Mouse (Mus musculus): ENCODE data around the gene BC016579. TPM values are rescaled to one million over a fixed set of nuclear protein-coding genes. Genes with fewer than 3 reads are reported as not detected.
A peak's percentile ranks its signal among the peaks of the same experiment; 100 is the strongest.

The BC016579 gene
- polyA plus RNA-seq, 1 experiment from 2014 or later, result 0.11 TPM

GRCm38 (mm10) chr16:45654465-45654864 is 597 bp upstream of the BC016579 start:
- Histone ChIP-seq H3K9ac (ENCODE audit: low read length) (no peak overlapping the region), H3K27ac (ENCODE audit: low read length) (no peak overlapping the region), H3K4me2 (ENCODE audit: low read depth, low read length) (no peak overlapping the region), H3K27me3 (ENCODE audit: control insufficient read depth, insufficient read depth, low read length) (no peaks in the 10 kb centered on the region; the same call in 1 of the 2 replicates), H3K36me3 (ENCODE audit: control insufficient read depth, insufficient read depth) (no peaks in the 10 kb centered on the region), H3K9me3 (replicated peaks; ENCODE audit: control insufficient read depth, low read length) (no peaks in the 10 kb centered on the region), H3K4me1 (ENCODE audit: control insufficient read depth, insufficient read depth, low read length) (peaks cover 11% of the 10 kb centered on the region; the same call in 1 of the 2 replicates), H3K4me3 (ENCODE audit: low read length) (no peak overlapping the region)
- ATAC-seq (replicated peaks; ENCODE audit: extremely low read depth, insufficient read depth, low FRiP score), result no peak
- WGBS, result 70% methylated on average over 9 of the region's 9 CpGs

GRCm38 (mm10) chr16:45653009-45653933 is 597 bp downstream of the BC016579 start:
- peak overlapping the region; percentile 84 for H3K4me2 ChIP-seq (ENCODE audit: low read depth, low read length)
- H3K9ac ChIP-seq (ENCODE audit: low read length), result peak overlapping the region; percentile 54; the same call in 1 of the 2 replicates
- no peaks in the 10 kb centered on the region; the same call in 1 of the 2 replicates for H3K27me3 ChIP-seq (ENCODE audit: control insufficient read depth, insufficient read depth, low read length)
- no peak overlapping the region for H3K27ac ChIP-seq (ENCODE audit: low read length)
- WGBS, result 10% methylated on average over 17 of the region's 17 CpGs
- no peaks in the 10 kb centered on the region for H3K36me3 ChIP-seq (ENCODE audit: control insufficient read depth, insufficient read depth)
- no peaks in the 10 kb centered on the region for H3K9me3 ChIP-seq (replicated peaks; ENCODE audit: control insufficient read depth, low read length)
- H3K4me1 ChIP-seq (ENCODE audit: control insufficient read depth, insufficient read depth, low read length), result peaks cover 11% of the 10 kb centered on the region; the same call in 1 of the 2 replicates
- H3K4me3 ChIP-seq (ENCODE audit: low read length), result peak overlapping the region; percentile 45
- ATAC-seq (replicated peaks; ENCODE audit: extremely low read depth, insufficient read depth, low FRiP score), result no peak

- Histone ChIP-seq H3K27ac (ENCODE audit: low read length) (no peak overlapping the region), H3K27me3 (ENCODE audit: control insufficient read depth, insufficient read depth, low read length) (no peaks in the 10 kb centered on the region; the same call in 1 of the 2 replicates), H3K4me2 (ENCODE audit: low read depth, low read length) (no peak overlapping the region), H3K36me3 (ENCODE audit: control insufficient read depth, insufficient read depth) (no peaks in the 10 kb centered on the region), H3K9me3 (replicated peaks; ENCODE audit: control insufficient read depth, low read length) (no peaks in the 10 kb centered on the region), H3K4me3 (ENCODE audit: low read length) (no peak overlapping the region), H3K4me1 (ENCODE audit: control insufficient read depth, insufficient read depth, low read length) (peaks cover 11% of the 10 kb centered on the region; the same call in 1 of the 2 replicates), H3K9ac (ENCODE audit: low read length) (no peak overlapping the region)
- 50% methylated on average over 2 of the region's 2 CpGs for WGBS
- no peak for ATAC-seq (replicated peaks; ENCODE audit: extremely low read depth, insufficient read depth, low FRiP score)
These were observed 2.4 kb downstream of the BC016579 start for GRCm38 (mm10) chr16:45651497-45651896.

GRCm38 (mm10) chr16:45644380-45644779 is 9.5 kb downstream of the BC016579 start:
- H3K9ac ChIP-seq (ENCODE audit: low read length), result no peak overlapping the region
- no peak overlapping the region for H3K27ac ChIP-seq (ENCODE audit: low read length)
- H3K4me2 ChIP-seq (ENCODE audit: low read depth, low read length), result no peak overlapping the region
- WGBS, result 45% methylated on average over 6 of the region's 6 CpGs
- H3K9me3 ChIP-seq (replicated peaks; ENCODE audit: control insufficient read depth, low read length), result no peaks in the 10 kb centered on the region
- no peaks in the 10 kb centered on the region for H3K36me3 ChIP-seq (ENCODE audit: control insufficient read depth, insufficient read depth)
- H3K4me1 ChIP-seq (ENCODE audit: control insufficient read depth, insufficient read depth, low read length), result no peaks in the 10 kb centered on the region
- no peaks in the 10 kb centered on the region for H3K27me3 ChIP-seq (ENCODE audit: control insufficient read depth, insufficient read depth, low read length)
- ATAC-seq (replicated peaks; ENCODE audit: extremely low read depth, insufficient read depth, low FRiP score), result no peak
- H3K4me3 ChIP-seq (ENCODE audit: low read length), result no peak overlapping the region

GRCm38 (mm10) chr16:45643944-45644343 is 9.9 kb downstream of the BC016579 start:
- H3K4me3 ChIP-seq (ENCODE audit: low read length), result no peak overlapping the region
- no peak for ATAC-seq (replicated peaks; ENCODE audit: extremely low read depth, insufficient read depth, low FRiP score)
- no peaks in the 10 kb centered on the region for H3K9me3 ChIP-seq (replicated peaks; ENCODE audit: control insufficient read depth, low read length)
- H3K4me1 ChIP-seq (ENCODE audit: control insufficient read depth, insufficient read depth, low read length), result no peaks in the 10 kb centered on the region
- no peaks in the 10 kb centered on the region for H3K27me3 ChIP-seq (ENCODE audit: control insufficient read depth, insufficient read depth, low read length)
- no peak overlapping the region for H3K27ac ChIP-seq (ENCODE audit: low read length)
- H3K4me2 ChIP-seq (ENCODE audit: low read depth, low read length), result no peak overlapping the region
- no peaks in the 10 kb centered on the region for H3K36me3 ChIP-seq (ENCODE audit: control insufficient read depth, insufficient read depth)
- 78% methylated on average over 3 of the region's 3 CpGs for WGBS
- no peak overlapping the region for H3K9ac ChIP-seq (ENCODE audit: low read length)

- 53% methylated on average over 3 of the region's 3 CpGs for WGBS
- H3K9ac ChIP-seq (ENCODE audit: low read length), result no peak overlapping the region
- no peaks in the 10 kb centered on the region for H3K36me3 ChIP-seq (ENCODE audit: control insufficient read depth, insufficient read depth)
- no peaks in the 10 kb centered on the region for H3K27me3 ChIP-seq (ENCODE audit: control insufficient read depth, insufficient read depth, low read length)
- H3K9me3 ChIP-seq (replicated peaks; ENCODE audit: control insufficient read depth, low read length), result no peaks in the 10 kb centered on the region
- no peak overlapping the region for H3K27ac ChIP-seq (ENCODE audit: low read length)
- no peak overlapping the region for H3K4me2 ChIP-seq (ENCODE audit: low read depth, low read length)
- no peaks in the 10 kb centered on the region for H3K4me1 ChIP-seq (ENCODE audit: control insufficient read depth, insufficient read depth, low read length)
- no peak overlapping the region for H3K4me3 ChIP-seq (ENCODE audit: low read length)
- no peak for ATAC-seq (replicated peaks; ENCODE audit: extremely low read depth, insufficient read depth, low FRiP score)
These were observed 12.6 kb downstream of the BC016579 start for GRCm38 (mm10) chr16:45641301-45641700.

- no peak overlapping the region for H3K9ac ChIP-seq (ENCODE audit: low read length)
- H3K27me3 ChIP-seq (ENCODE audit: control insufficient read depth, insufficient read depth, low read length), result no peaks in the 10 kb centered on the region
- H3K9me3 ChIP-seq (replicated peaks; ENCODE audit: control insufficient read depth, low read length), result no peaks in the 10 kb centered on the region
- H3K4me3 ChIP-seq (ENCODE audit: low read length), result no peak overlapping the region
- no peak for ATAC-seq (replicated peaks; ENCODE audit: extremely low read depth, insufficient read depth, low FRiP score)
- no peaks in the 10 kb centered on the region for H3K4me1 ChIP-seq (ENCODE audit: control insufficient read depth, insufficient read depth, low read length)
- H3K4me2 ChIP-seq (ENCODE audit: low read depth, low read length), result no peak overlapping the region
- WGBS, result 64% methylated on average over 10 of the region's 10 CpGs
- H3K36me3 ChIP-seq (ENCODE audit: control insufficient read depth, insufficient read depth), result no peaks in the 10 kb centered on the region
- H3K27ac ChIP-seq (ENCODE audit: low read length), result no peak overlapping the region
These were observed 13.7 kb downstream of the BC016579 start for GRCm38 (mm10) chr16:45640070-45640762.

- 61% methylated on average over 2 of the region's 2 CpGs for WGBS
- no peak for ATAC-seq (replicated peaks; ENCODE audit: extremely low read depth, insufficient read depth, low FRiP score)
These were observed 18.0 kb downstream of the BC016579 start for GRCm38 (mm10) chr16:45635826-45636225.

GRCm38 (mm10) chr16:45632420-45632819 is 21.4 kb downstream of the BC016579 start:
- Histone ChIP-seq H3K4me2 (ENCODE audit: low read depth, low read length) (no peak overlapping the region), H3K9ac (ENCODE audit: low read length) (no peak overlapping the region), H3K9me3 (replicated peaks; ENCODE audit: control insufficient read depth, low read length) (no peaks in the 10 kb centered on the region), H3K36me3 (ENCODE audit: control insufficient read depth, insufficient read depth) (no peaks in the 10 kb centered on the region), H3K4me1 (ENCODE audit: control insufficient read depth, insufficient read depth, low read length) (no peaks in the 10 kb centered on the region), H3K4me3 (ENCODE audit: low read length) (no peak overlapping the region), H3K27ac (ENCODE audit: low read length) (no peak overlapping the region), H3K27me3 (ENCODE audit: control insufficient read depth, insufficient read depth, low read length) (no peaks in the 10 kb centered on the region)
- WGBS, result 76% methylated on average over 4 of the region's 4 CpGs
- ATAC-seq (replicated peaks; ENCODE audit: extremely low read depth, insufficient read depth, low FRiP score), result no peak

More at GRCm38 (mm10) chr16:45635826-45636225, 18.0 kb downstream of the BC016579 start:
- H3K4me3 ChIP-seq (ENCODE audit: low read length), result no peak overlapping the region
- no peak overlapping the region for H3K27ac ChIP-seq (ENCODE audit: low read length)
- no peaks in the 10 kb centered on the region for H3K36me3 ChIP-seq (ENCODE audit: control insufficient read depth, insufficient read depth)
- H3K9ac ChIP-seq (ENCODE audit: low read length), result no peak overlapping the region
- H3K9me3 ChIP-seq (replicated peaks; ENCODE audit: control insufficient read depth, low read length), result no peaks in the 10 kb centered on the region
- H3K4me2 ChIP-seq (ENCODE audit: low read depth, low read length), result no peak overlapping the region
- no peaks in the 10 kb centered on the region for H3K27me3 ChIP-seq (ENCODE audit: control insufficient read depth, insufficient read depth, low read length)
- no peaks in the 10 kb centered on the region for H3K4me1 ChIP-seq (ENCODE audit: control insufficient read depth, insufficient read depth, low read length)

Measured in heart, embryonic 16.5 days (tissue).